Mouse (Mus musculus): ENCODE data around the gene Tcf7l2.

DNA sequence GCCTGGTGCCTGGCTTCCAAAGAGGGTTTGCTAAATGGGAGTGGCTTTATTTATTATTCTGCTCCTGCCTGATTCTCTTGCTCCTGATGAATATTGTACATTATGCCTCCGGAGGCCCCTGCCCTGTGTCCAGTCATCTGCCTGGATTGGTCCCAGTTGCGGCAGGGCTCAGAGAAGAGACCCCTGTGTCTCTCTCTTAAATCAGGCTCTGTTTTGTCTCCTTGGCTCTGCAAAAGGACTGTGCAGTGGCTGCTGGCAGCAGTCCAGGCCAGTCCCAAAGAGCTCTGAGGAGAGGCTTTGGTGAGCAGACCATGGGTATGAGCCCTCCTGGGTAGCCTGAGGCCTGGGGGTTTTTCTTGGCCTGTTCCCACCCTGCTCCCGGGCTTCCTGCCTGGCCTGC lies 211.6 kb downstream of the Tcf7l2 start:
- TF ChIP-seq POLR2A (IDR thresholded peaks at IDR 0.05; ENCODE audit: insufficient read length, low read depth), result no peak
- TF ChIP-seq POLR2AphosphoS2 (IDR thresholded peaks at IDR 0.05; ENCODE audit: insufficient read length, low read depth), result no peak
- no peak for TF ChIP-seq CEBPB (IDR thresholded peaks at IDR 0.05; ENCODE audit: insufficient read depth, poor library complexity, severe bottlenecking)
- TF ChIP-seq E2F4 (IDR thresholded peaks at IDR 0.05; ENCODE audit: insufficient read depth), result no peak
- no peak for TF ChIP-seq MAX (IDR thresholded peaks at IDR 0.05; ENCODE audit: low read depth)
